Mouse (Mus musculus): ENCODE measurements around the gene Slc19a2. TPM values are rescaled to one million over a fixed set of nuclear protein-coding genes. Genes with fewer than 3 reads are reported as not detected.

The Slc19a2 gene
- polyA plus RNA-seq, 1 experiment from 2014 or later: 8.6 TPM

DNA sequence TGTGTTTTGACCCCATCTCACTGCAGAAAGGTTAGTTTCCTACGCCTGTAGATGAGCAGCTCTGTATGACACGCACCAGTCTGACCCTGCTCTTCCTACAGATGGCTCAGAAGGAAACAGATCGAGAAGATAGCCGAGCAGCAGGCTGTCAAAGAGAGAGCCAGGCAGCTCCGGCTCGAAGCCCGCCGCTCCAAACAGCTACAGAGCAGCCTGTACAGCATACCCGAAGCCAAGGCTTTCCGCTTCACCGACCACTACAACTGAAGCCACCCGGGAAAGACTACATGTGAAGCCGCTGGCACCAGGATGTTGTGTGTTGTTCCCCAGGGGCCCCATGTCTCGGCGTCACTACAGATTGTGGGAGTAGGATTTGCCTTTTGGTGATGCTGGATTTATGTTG lies 38.6 kb downstream of the Slc19a2 start:
- Histone ChIP-seq H3K9ac (ENCODE audit: low read depth, low read length) (peak overlapping the region; percentile 27; the same call in 1 of the 2 replicates), H3K36me3 (ENCODE audit: insufficient read depth, low read length) (peaks cover 12% of the 10 kb centered on the region), H3K27ac (no peak overlapping the region), H3K4me2 (ENCODE audit: low read length) (peak overlapping the region; percentile 25; the same call in 1 of the 2 replicates), H3K9me3 (replicated peaks; ENCODE audit: low read length) (no peaks in the 10 kb centered on the region), H3K4me1 (replicated peaks; ENCODE audit: insufficient read depth, low read length) (no peaks in the 10 kb centered on the region), H3K27me3 (ENCODE audit: insufficient read depth, low read length) (no peaks in the 10 kb centered on the region), H3K4me3 (replicated peaks; ENCODE audit: low read depth, low read length) (no peak overlapping the region)
- WGBS: 32% methylated on average over 15 of the region's 15 CpGs
- no peak for TF ChIP-seq CTCF (IDR thresholded peaks at IDR 0.05; ENCODE audit: low read depth)
- ATAC-seq (replicated peaks; ENCODE audit: low FRiP score, low read depth) (0 out of 2 replicates have a peak, but pooled peaks have one; percentile 49), DNase-seq (ENCODE audit: low spot score) (peak; percentile 16)

DNA sequence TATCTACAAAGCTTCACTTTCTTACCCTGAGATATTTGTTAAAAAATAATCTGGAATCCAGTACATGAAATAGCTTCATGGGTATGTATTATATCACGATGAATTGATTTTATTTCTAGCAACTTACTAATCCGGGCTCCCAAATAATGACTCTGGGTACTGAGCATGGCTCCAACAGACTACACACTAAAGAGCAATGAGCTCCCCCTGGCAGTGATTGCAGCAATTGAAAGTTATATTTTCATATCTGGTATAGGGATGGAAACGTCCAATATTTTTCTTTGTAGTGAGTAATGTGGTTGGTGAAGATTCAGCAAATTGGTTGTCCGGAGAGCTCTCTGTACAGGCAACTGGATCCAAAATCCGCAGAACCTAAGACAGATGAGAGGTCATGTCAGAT lies 43.2 kb downstream of the Slc19a2 start:
- Histone ChIP-seq H3K9ac (ENCODE audit: low read depth, low read length) (no peak overlapping the region), H3K4me2 (ENCODE audit: low read length) (no peak overlapping the region), H3K4me3 (replicated peaks; ENCODE audit: low read depth, low read length) (no peak overlapping the region), H3K27me3 (ENCODE audit: insufficient read depth, low read length) (no peaks in the 10 kb centered on the region), H3K36me3 (ENCODE audit: insufficient read depth, low read length) (peaks cover 20% of the 10 kb centered on the region), H3K9me3 (replicated peaks; ENCODE audit: low read length) (no peaks in the 10 kb centered on the region), H3K27ac (no peak overlapping the region), H3K4me1 (replicated peaks; ENCODE audit: insufficient read depth, low read length) (no peaks in the 10 kb centered on the region)
- ATAC-seq (replicated peaks; ENCODE audit: low FRiP score, low read depth) (no peak), DNase-seq (ENCODE audit: low spot score) (no peak)
- 90% methylated on average over 5 of the region's 5 CpGs for WGBS
- 0 out of 2 replicates have a peak, but pooled peaks have one; percentile 18 for TF ChIP-seq CTCF (IDR thresholded peaks at IDR 0.05; ENCODE audit: low read depth)

DNA sequence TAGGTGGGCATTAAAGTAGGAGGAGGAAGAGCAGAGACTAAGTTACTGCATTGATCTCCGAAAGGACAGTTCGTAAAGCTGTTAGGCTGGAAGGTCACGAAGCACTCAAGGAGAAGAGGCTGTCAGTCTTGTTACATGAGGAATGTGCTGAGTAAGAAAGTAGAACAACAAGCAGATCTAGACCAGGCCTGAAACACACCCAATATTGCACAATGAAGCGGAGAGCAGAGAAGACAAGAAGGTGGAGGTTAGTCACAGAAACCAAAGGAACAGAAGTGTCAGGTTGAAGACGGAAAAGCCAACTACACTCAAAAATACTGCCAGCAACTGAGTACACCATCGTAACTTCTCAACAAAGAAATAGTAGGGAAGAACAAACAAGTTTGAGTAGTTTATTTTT lies 45.2 kb downstream of the Slc19a2 start:
- H3K9ac ChIP-seq (ENCODE audit: low read depth, low read length): no peak overlapping the region
- peaks cover 33% of the 10 kb centered on the region for H3K36me3 ChIP-seq (ENCODE audit: insufficient read depth, low read length)
- no peak for ATAC-seq (replicated peaks; ENCODE audit: low FRiP score, low read depth)

DNA sequence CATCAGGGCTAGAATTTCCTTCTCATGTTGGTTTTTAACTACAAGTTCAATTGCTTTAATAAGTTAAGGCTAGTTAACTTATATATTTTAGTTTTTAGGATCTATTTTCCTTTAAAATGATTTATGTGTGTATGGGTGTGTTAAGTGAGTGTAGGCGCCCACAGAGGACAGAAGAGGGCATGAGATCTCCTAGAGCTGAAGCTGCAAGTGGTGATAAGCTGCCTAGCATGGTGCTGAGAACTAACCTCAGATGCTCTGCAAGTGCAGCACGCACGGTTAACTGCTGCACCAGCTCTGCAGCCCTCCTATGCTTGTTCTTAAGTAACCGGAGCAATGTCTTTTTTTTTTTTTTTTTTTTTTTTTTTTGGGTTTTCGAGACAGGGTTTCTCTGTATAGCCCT lies 47.6 kb downstream of the Slc19a2 start:
- no peak for ATAC-seq (replicated peaks; ENCODE audit: low FRiP score, low read depth)
- Histone ChIP-seq H3K36me3 (ENCODE audit: insufficient read depth, low read length) (peaks cover 42% of the 10 kb centered on the region), H3K27me3 (ENCODE audit: insufficient read depth, low read length) (no peaks in the 10 kb centered on the region), H3K27ac (no peak overlapping the region), H3K4me3 (replicated peaks; ENCODE audit: low read depth, low read length) (no peak overlapping the region), H3K9ac (ENCODE audit: low read depth, low read length) (no peak overlapping the region), H3K4me2 (ENCODE audit: low read length) (no peak overlapping the region), H3K4me1 (replicated peaks; ENCODE audit: insufficient read depth, low read length) (no peaks in the 10 kb centered on the region), H3K9me3 (replicated peaks; ENCODE audit: low read length) (no peaks in the 10 kb centered on the region)
- 89% methylated on average over 4 of the region's 5 CpGs for WGBS
- TF ChIP-seq CTCF (IDR thresholded peaks at IDR 0.05; ENCODE audit: low read depth): no peak
- no peak for DNase-seq (ENCODE audit: low spot score)

More for the DNA sequence above, 45.2 kb downstream of the Slc19a2 start:
- H3K4me1 ChIP-seq (replicated peaks; ENCODE audit: insufficient read depth, low read length): no peaks in the 10 kb centered on the region
- no peak overlapping the region for H3K27ac ChIP-seq
- no peaks in the 10 kb centered on the region for H3K27me3 ChIP-seq (ENCODE audit: insufficient read depth, low read length)
- no peaks in the 10 kb centered on the region for H3K9me3 ChIP-seq (replicated peaks; ENCODE audit: low read length)
- no peak for TF ChIP-seq CTCF (IDR thresholded peaks at IDR 0.05; ENCODE audit: low read depth)
- no peak overlapping the region for H3K4me3 ChIP-seq (replicated peaks; ENCODE audit: low read depth, low read length)
- H3K4me2 ChIP-seq (ENCODE audit: low read length): no peak overlapping the region
- 92% methylated on average over 6 of the region's 6 CpGs for WGBS
- DNase-seq (ENCODE audit: low spot score): no peak

DNA sequence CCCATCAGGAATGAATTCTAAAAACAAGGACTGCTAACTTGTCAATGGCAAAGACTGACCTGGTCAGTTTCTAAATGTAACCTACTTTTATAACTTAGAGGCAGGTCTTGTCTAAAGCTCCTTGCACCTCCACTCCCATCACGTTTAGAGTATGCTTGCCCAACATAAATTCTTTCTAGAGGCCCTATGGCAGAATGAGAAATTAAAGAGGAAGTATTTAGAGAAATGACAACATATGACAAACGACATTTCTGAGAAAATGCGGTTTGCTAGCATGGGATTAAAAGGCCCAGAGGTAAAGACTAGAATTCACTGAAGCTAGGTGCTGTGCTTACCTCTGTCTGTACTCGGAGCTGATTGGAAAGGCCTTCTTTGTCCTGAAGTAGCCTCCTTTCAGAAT lies 53.1 kb downstream of the Slc19a2 start:
- WGBS: 91% methylated on average over 4 of the region's 4 CpGs

DNA sequence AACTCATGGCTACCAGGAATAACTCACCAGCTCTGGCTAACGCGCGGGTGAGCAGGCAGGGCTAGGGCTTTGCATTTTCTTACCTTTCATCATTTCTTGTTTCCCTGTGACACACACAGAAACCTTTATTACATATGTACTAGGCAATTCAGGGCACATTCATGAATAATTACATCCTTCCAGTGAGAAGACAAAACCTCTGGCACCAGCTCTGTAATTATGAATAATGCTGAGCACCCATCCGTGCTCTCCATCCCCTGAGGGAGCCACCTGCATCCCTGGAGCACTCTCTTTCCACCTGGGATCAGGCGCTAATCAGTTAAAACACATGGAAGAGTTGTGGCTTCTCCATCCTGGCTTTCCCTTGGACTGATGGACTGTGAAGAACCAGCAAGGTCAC lies 55.0 kb downstream of the Slc19a2 start, which contains the start of gene Nme7:
Nme7 (plus strand) TSS at position 301 of the 400 bp plus-strand sequence.
- DNase-seq (ENCODE audit: low spot score): no peak
- no peak for TF ChIP-seq CTCF (IDR thresholded peaks at IDR 0.05; ENCODE audit: low read depth)
- Histone ChIP-seq H3K27ac (no peak within 1 kb of the TSS), H3K27me3 (ENCODE audit: insufficient read depth, low read length) (no peaks in the 10 kb centered on the region), H3K4me2 (ENCODE audit: low read length) (no peak within 1 kb of the TSS), H3K36me3 (ENCODE audit: insufficient read depth, low read length) (peaks cover 34% of the 10 kb centered on the region), H3K4me1 (replicated peaks; ENCODE audit: insufficient read depth, low read length) (no peaks in the 10 kb centered on the region; the same call in 1 of the 2 replicates), H3K9ac (ENCODE audit: low read depth, low read length) (no peak within 1 kb of the TSS), H3K9me3 (replicated peaks; ENCODE audit: low read length) (no peaks in the 10 kb centered on the region), H3K4me3 (replicated peaks; ENCODE audit: low read depth, low read length) (no peak within 1 kb of the TSS)
- WGBS: 85% methylated on average over 5 of the region's 5 CpGs
- no peak for ATAC-seq (replicated peaks; ENCODE audit: low FRiP score, low read depth)

More for the DNA sequence above, 53.1 kb downstream of the Slc19a2 start:
- no peak for TF ChIP-seq CTCF (IDR thresholded peaks at IDR 0.05; ENCODE audit: low read depth)
- DNase-seq (ENCODE audit: low spot score) (no peak), ATAC-seq (replicated peaks; ENCODE audit: low FRiP score, low read depth) (no peak)
- no peak overlapping the region for H3K4me2 ChIP-seq (ENCODE audit: low read length)
- no peaks in the 10 kb centered on the region; the same call in 1 of the 2 replicates for H3K4me1 ChIP-seq (replicated peaks; ENCODE audit: insufficient read depth, low read length)
- H3K4me3 ChIP-seq (replicated peaks; ENCODE audit: low read depth, low read length): no peak overlapping the region
- H3K9ac ChIP-seq (ENCODE audit: low read depth, low read length): no peak overlapping the region
- H3K27ac ChIP-seq: no peak overlapping the region
- no peaks in the 10 kb centered on the region for H3K27me3 ChIP-seq (ENCODE audit: insufficient read depth, low read length)
- H3K36me3 ChIP-seq (ENCODE audit: insufficient read depth, low read length): peaks cover 45% of the 10 kb centered on the region
- H3K9me3 ChIP-seq (replicated peaks; ENCODE audit: low read length): no peaks in the 10 kb centered on the region

All from kidney, postnatal 0 days (tissue).